Mouse (Mus musculus) myocyte (in vitro differentiated cells): ENCODE measurements at regions not wholly inside any gene's neighbourhood (a gene's known extent, or its start where the extent isn't known, plus 50 kb on each side); places are given as distances from the start of the nearest gene placed in this dataset.

Experiments used
- H3K27me3 ChIP-seq: one replicate; pipeline ENCODE4 v1.6.1; 2011; ENCODE audit not compliant: control insufficient read depth, insufficient read depth, insufficient read length
- H3K36me3 ChIP-seq: one replicate; pipeline ENCODE4 v1.6.1; 2011; ENCODE audit not compliant: control insufficient read depth, insufficient read depth
- H3K4me2 ChIP-seq: one replicate; pipeline ENCODE4 v1.6.1; 2011; ENCODE audit warnings: low read depth, control low read depth
- H3K4me3 ChIP-seq: one replicate; pipeline ENCODE4 v1.5.1; 2011; ENCODE audit warnings: mild to moderate bottlenecking, control low read depth, moderate library complexity
- H3K79me2 ChIP-seq: one replicate; pipeline ENCODE4 v1.6.1; 2011; ENCODE audit not compliant: control insufficient read depth, insufficient read depth
- H3ac ChIP-seq: one replicate; pipeline ENCODE4 v1.6.1; 2011; ENCODE audit not compliant: control insufficient read depth, insufficient read length
- CEBPB ChIP-seq: IDR thresholded peaks from 2 replicates; pipeline ENCODE4 v1.6.1; 2011; ENCODE audit warnings: mild to moderate bottlenecking, moderate library complexity; ENCODE audit not compliant: poor library complexity, insufficient read depth, severe bottlenecking
- E2F4 ChIP-seq: IDR thresholded peaks from one replicate; pipeline ENCODE4 v1.6.1; 2011; ENCODE audit warnings: mild to moderate bottlenecking, control low read depth, moderate library complexity; ENCODE audit not compliant: insufficient read depth
- MAX ChIP-seq: IDR thresholded peaks from one replicate; pipeline ENCODE4 v1.6.1; 2011; ENCODE audit warnings: low read depth, mild to moderate bottlenecking, control low read depth
- MYOD1 ChIP-seq, 3 experiments: IDR thresholded peaks; one replicate each; pipeline ENCODE4 v1.6.1; 2011; ENCODE audit warnings: control low read depth in 2 of 3, low read depth in 2 of 3, mild to moderate bottlenecking in 2 of 3, moderate library complexity in 1 of 3; ENCODE audit not compliant: insufficient read length in 2 of 3, control insufficient read depth in 1 of 3
- MYOG ChIP-seq, 3 experiments: IDR thresholded peaks; one replicate each; pipeline ENCODE4 v1.6.1; 2011; ENCODE audit warnings: control low read depth in 2 of 3, low read depth in 2 of 3, mild to moderate bottlenecking in 2 of 3; ENCODE audit not compliant: insufficient read length in 2 of 3, control insufficient read depth in 1 of 3, insufficient read depth in 1 of 3
- POLR2A ChIP-seq: IDR thresholded peaks from one replicate; pipeline ENCODE4 v1.6.1; 2011; ENCODE audit warnings: low read depth, mild to moderate bottlenecking, control low read depth, moderate library complexity; ENCODE audit not compliant: insufficient read length
- POLR2AphosphoS2 ChIP-seq: IDR thresholded peaks from one replicate; pipeline ENCODE4 v1.6.1; 2011; ENCODE audit warnings: low read depth, control low read depth; ENCODE audit not compliant: insufficient read length
- REST ChIP-seq: IDR thresholded peaks from one replicate; pipeline ENCODE4 v1.6.1; 2011; ENCODE audit warnings: mild to moderate bottlenecking, control low read depth, moderate library complexity; ENCODE audit not compliant: insufficient read depth, insufficient read length
- SRF ChIP-seq: IDR thresholded peaks from one replicate; pipeline ENCODE4 v1.6.1; 2011; ENCODE audit warnings: low read depth; ENCODE audit not compliant: control insufficient read depth, insufficient read length
- TCF12 ChIP-seq: IDR thresholded peaks from one replicate; pipeline ENCODE4 v1.6.1; 2011; ENCODE audit warnings: mild to moderate bottlenecking, control low read depth; ENCODE audit not compliant: poor library complexity, insufficient read depth, severe bottlenecking
- TCF3 ChIP-seq: IDR thresholded peaks from one replicate; pipeline ENCODE4 v1.6.1; 2011; ENCODE audit warnings: low read depth, control low read depth; ENCODE audit not compliant: insufficient read length
- USF1 ChIP-seq: IDR thresholded peaks from one replicate; pipeline ENCODE4 v1.6.1; 2011; ENCODE audit warnings: low read depth, mild to moderate bottlenecking, control low read depth, moderate library complexity

- no peak for TF ChIP-seq MYOD1 (IDR thresholded peaks at IDR 0.05; ENCODE audit: control insufficient read depth in 1 of 3, insufficient read length in 2 of 3, low read depth in 2 of 3)
- no peak for TF ChIP-seq POLR2AphosphoS2
- no peak for TF ChIP-seq TCF3
- TF ChIP-seq USF1: no peak
- TF ChIP-seq E2F4: no peak
- no peak for TF ChIP-seq REST
- no peak for TF ChIP-seq POLR2A
- no peak for TF ChIP-seq TCF12
- no peak for TF ChIP-seq SRF
- no peak for TF ChIP-seq MYOG (IDR thresholded peaks at IDR 0.05; ENCODE audit: control insufficient read depth in 1 of 3, insufficient read depth in 1 of 3, insufficient read length in 2 of 3, low read depth in 2 of 3)
- TF ChIP-seq CEBPB: no peak
- TF ChIP-seq MAX: no peak
- H3K36me3 ChIP-seq: no peaks in the 10 kb centered on the region
- no peak overlapping the region for H3K4me3 ChIP-seq
- H3K4me2 ChIP-seq: no peak overlapping the region
- H3K79me2 ChIP-seq: no peaks in the 10 kb centered on the region
- H3ac ChIP-seq: no peak overlapping the region
- H3K27me3 ChIP-seq: no peaks in the 10 kb centered on the region
Observed at GRCm38 (mm10) chr16:95860111-95860510, 130.6 kb downstream of the Psmg1 start.

DNA sequence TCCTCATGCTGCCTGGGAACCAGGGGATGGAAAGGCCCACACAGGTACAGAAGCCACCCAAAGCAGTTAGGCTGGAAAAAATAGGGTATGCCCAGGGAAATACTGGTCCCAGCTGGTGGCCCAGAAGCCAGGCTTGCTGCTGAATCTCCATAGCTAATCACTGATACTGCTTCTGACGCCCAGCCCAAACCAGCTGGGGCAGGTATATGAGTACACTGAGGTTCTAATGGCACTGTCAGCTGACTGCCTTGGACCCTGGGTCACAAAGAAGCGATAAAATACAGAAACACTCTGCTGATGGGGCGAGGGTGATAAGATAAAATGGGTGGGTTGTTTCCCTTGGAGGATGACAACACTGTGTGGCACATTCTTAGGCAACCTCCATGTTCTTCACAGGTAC lies 133.4 kb downstream of the Psmg1 start:
- Histone ChIP-seq H3K4me2 (no peak overlapping the region), H3K27me3 (no peaks in the 10 kb centered on the region), H3K36me3 (no peaks in the 10 kb centered on the region), H3K79me2 (no peaks in the 10 kb centered on the region), H3ac (no peak overlapping the region), H3K4me3 (no peak overlapping the region)
- TF ChIP-seq TCF3 (no peak), CEBPB (no peak), E2F4 (no peak), MYOD1 (IDR thresholded peaks at IDR 0.05; ENCODE audit: control insufficient read depth in 1 of 3, insufficient read length in 2 of 3, low read depth in 2 of 3) (no peak), USF1 (no peak)

- TF ChIP-seq MYOG (IDR thresholded peaks at IDR 0.05; ENCODE audit: control insufficient read depth in 1 of 3, insufficient read depth in 1 of 3, insufficient read length in 2 of 3, low read depth in 2 of 3) (peak in 1 of 3 experiments; percentile 28), MAX (no peak), TCF3 (no peak), TCF12 (no peak), MYOD1 (IDR thresholded peaks at IDR 0.05; ENCODE audit: control insufficient read depth in 1 of 3, insufficient read length in 2 of 3, low read depth in 2 of 3) (peak in 2 of 3 experiments; percentile 24 to 74), CEBPB (no peak)
- H3K4me3 ChIP-seq: no peak overlapping the region
- no peak overlapping the region for H3ac ChIP-seq
- H3K36me3 ChIP-seq: no peaks in the 10 kb centered on the region
- H3K79me2 ChIP-seq: no peaks in the 10 kb centered on the region
- H3K27me3 ChIP-seq: no peaks in the 10 kb centered on the region
- H3K4me2 ChIP-seq: no peak overlapping the region
Observed at GRCm38 (mm10) chr16:95855230-95855629, 135.5 kb downstream of the Psmg1 start.

- TF ChIP-seq E2F4 (no peak), TCF3 (no peak), POLR2A (no peak), USF1 (no peak), SRF (no peak), CEBPB (no peak), MYOD1 (IDR thresholded peaks at IDR 0.05; ENCODE audit: control insufficient read depth in 1 of 3, insufficient read length in 2 of 3, low read depth in 2 of 3) (no peak), TCF12 (no peak), POLR2AphosphoS2 (no peak), MAX (no peak), MYOG (IDR thresholded peaks at IDR 0.05; ENCODE audit: control insufficient read depth in 1 of 3, insufficient read depth in 1 of 3, insufficient read length in 2 of 3, low read depth in 2 of 3) (no peak), REST (no peak)
- Histone ChIP-seq H3K4me2 (no peak overlapping the region), H3ac (no peak overlapping the region), H3K4me3 (no peak overlapping the region), H3K79me2 (no peaks in the 10 kb centered on the region), H3K36me3 (no peaks in the 10 kb centered on the region), H3K27me3 (no peaks in the 10 kb centered on the region)
Observed at GRCm38 (mm10) chr16:95851907-95852306, 138.9 kb downstream of the Psmg1 start.

DNA sequence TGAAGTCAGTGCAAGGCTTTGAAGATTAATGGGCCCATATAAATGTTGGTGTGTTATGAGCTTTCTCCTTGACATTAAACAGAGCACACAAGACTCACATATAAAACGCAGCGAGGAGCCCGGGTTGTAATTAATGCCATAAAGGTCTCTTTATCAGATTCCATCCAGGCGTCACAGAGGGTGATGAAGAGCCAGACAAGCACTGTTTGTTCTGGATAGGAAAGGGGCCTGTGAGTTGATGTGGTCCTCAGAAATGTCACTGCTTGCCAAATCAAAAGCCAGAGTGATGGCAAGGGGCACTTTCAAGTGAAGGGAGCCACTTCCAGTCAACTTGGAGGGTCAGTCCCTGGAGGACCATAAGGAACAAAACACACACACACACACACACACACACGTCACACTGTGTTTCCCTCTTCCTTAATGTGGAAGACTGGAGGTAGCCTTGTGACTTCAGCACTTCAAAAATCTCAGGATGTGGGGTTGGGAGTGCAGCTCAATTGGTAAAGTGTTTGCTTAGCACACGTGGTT lies 142.1 kb downstream of the Psmg1 start:
- TF ChIP-seq SRF (no peak), USF1 (no peak), POLR2AphosphoS2 (no peak), POLR2A (no peak), MYOG (IDR thresholded peaks at IDR 0.05; ENCODE audit: control insufficient read depth in 1 of 3, insufficient read depth in 1 of 3, insufficient read length in 2 of 3, low read depth in 2 of 3) (no peak), REST (no peak), E2F4 (no peak), MAX (no peak), TCF12 (no peak), TCF3 (no peak), CEBPB (no peak), MYOD1 (IDR thresholded peaks at IDR 0.05; ENCODE audit: control insufficient read depth in 1 of 3, insufficient read length in 2 of 3, low read depth in 2 of 3) (no peak)
- Histone ChIP-seq H3K79me2 (no peaks in the 10 kb centered on the region), H3K36me3 (no peaks in the 10 kb centered on the region), H3K4me3 (no peak overlapping the region), H3K4me2 (no peak overlapping the region), H3K27me3 (no peaks in the 10 kb centered on the region), H3ac (no peak overlapping the region)
